Mouse (Mus musculus) forebrain, embryonic 12.5 days (tissue): ENCODE data around the gene Rnf20. TPM values are rescaled to one million over a fixed set of nuclear protein-coding genes. Genes with fewer than 3 reads are reported as not detected.

Source experiments
- ATAC-seq: fragments of 200-750 bp; cut with Nextera tagmentation; 2 replicates; pipeline ENCODE4 v1.8.0; 2017; ENCODE audit warnings: moderate TSS enrichment; ENCODE audit not compliant: low FRiP score
- H3K27ac ChIP-seq: fragments of 300-500 bp; sonication (generic); 2 replicates; pipeline ENCODE4 v1.5.1; 2016; ENCODE audit warnings: mild to moderate bottlenecking
- H3K27me3 ChIP-seq: fragments of 300-500 bp; sonication (generic); 2 replicates; pipeline ENCODE4 v1.6.1; 2016; ENCODE audit warnings: mild to moderate bottlenecking
- H3K36me3 ChIP-seq: fragments of 300-500 bp; sonication (generic); replicated peaks from 2 replicates; pipeline ENCODE4 v1.6.1; 2016; ENCODE audit warnings: mild to moderate bottlenecking
- H3K4me1 ChIP-seq: fragments of 300-500 bp; sonication (generic); 2 replicates; pipeline ENCODE4 v1.6.1; 2016
- H3K4me2 ChIP-seq: fragments of 300-500 bp; sonication (generic); 2 replicates; pipeline ENCODE4 v1.6.1; 2016; ENCODE audit warnings: mild to moderate bottlenecking, moderate library complexity
- H3K4me3 ChIP-seq: fragments of 300-500 bp; sonication (generic); replicated peaks from 2 replicates; pipeline ENCODE4 v1.5.1; 2016; ENCODE audit warnings: mild to moderate bottlenecking
- H3K9ac ChIP-seq: fragments of 300-500 bp; sonication (generic); 2 replicates; pipeline ENCODE4 v1.6.1; 2016; ENCODE audit warnings: mild to moderate bottlenecking
- H3K9me3 ChIP-seq: fragments of 300-500 bp; sonication (generic); 2 replicates; pipeline ENCODE4 v1.6.1; 2016
- WGBS: fragments of 180-500 bp; shearing (Covaris S2); methylation state at CpG from one replicate; pipeline ENCODE4 v1.1.7; 2016; 5-methylcytosine and 5-hydroxymethylcytosine counted together
- polyA plus RNA-seq: library from polyadenylated mRNA; unstranded; fragments of >200 nt; fragmentation: Nextera tagmentation; extraction: Ambion mirVana; gene quantifications from 2 replicates; pipeline ENCODE4 v1.2.1, GENCODE M21; 2016

Gene Rnf20
- polyA plus RNA-seq, 1 experiment from 2014 or later, result 68.2 TPM

DNA sequence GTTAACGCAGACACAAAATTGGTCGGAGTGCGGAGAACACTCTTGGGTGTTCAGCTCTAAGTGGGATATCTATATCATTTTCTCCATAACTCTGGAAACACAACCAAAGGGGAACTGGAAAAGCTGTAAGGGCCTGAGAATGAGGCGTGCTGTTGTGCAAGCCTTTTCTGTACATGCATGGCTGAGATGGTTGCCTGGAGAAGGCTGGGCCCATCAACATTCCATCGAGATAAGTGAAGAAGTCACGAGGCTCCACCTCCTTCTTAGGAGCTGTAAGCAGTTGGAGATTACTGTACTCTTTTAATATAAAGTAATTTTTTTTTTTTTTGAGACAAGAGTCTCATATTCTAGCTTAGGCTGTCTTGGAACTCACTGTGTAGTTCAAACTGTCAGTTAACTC, 44.3 kb downstream of the Rnf20 start:
- ATAC-seq, result no peak
- Histone ChIP-seq H3K36me3 (no peaks in the 10 kb centered on the region), H3K4me2 (no peak overlapping the region), H3K9me3 (no peaks in the 10 kb centered on the region), H3K27ac (no peak overlapping the region), H3K9ac (no peak overlapping the region), H3K4me3 (no peak overlapping the region), H3K27me3 (no peaks in the 10 kb centered on the region), H3K4me1 (no peaks in the 10 kb centered on the region)
- 88% methylated on average over 6 of the region's 6 CpGs for WGBS

DNA sequence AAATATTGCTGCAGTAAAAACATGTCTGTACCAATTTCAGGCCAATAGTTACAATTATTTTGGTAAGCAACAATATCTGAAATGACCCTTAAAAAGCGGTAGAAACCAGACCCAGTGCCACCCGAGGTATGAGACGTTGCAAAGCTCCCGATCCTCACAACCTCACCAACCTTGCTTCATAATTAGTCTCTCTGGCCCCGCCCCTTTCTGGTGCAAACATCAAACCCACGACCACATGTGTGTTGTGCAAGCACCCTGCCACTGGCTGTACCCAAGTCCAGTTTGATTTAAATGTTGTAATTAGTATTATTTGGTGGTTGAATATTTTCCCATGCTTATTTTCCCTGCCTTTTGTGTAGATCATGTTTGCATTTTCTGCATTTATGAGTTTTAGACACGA, 45.0 kb downstream of the Rnf20 start:
- Histone ChIP-seq H3K4me1 (no peaks in the 10 kb centered on the region), H3K4me2 (no peak overlapping the region), H3K9ac (no peak overlapping the region), H3K4me3 (no peak overlapping the region), H3K9me3 (no peaks in the 10 kb centered on the region), H3K27me3 (no peaks in the 10 kb centered on the region), H3K36me3 (no peaks in the 10 kb centered on the region), H3K27ac (no peak overlapping the region)
- 82% methylated on average over 7 of the region's 7 CpGs for WGBS
- no peak for ATAC-seq

DNA sequence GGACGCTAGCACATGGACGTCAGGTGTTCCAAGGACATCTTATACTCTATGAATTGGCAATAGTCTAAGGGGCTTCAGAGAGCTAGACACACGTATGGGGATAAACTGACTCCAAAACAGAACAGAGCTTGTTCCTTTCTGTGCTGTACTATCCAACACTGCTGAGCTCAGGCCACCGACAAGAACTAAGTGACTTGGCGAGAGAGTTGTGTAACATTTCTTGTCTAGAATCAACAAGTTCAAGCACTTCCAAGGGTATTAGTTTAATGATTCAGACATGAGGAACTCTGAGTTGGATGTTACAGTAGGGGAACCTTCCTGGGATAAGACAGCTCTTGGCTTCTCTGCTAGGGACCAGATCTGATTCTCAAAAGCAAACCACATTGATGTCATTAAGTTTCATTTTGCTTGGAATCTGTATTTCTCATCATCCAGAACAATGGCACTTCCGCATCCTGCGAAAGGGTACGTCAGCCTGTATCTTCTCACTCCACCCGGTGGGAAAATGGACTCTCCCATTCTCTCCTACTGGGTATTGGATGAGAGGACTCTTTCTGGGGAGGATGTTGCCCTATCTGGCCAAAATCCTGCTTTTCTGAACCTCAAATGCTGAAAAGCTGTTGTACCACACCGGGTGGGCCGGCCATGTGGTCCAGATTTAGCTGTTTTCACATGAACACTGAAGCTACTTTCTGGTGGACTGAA, 48.5 kb downstream of the Rnf20 start:
- H3K9me3 ChIP-seq, result no peaks in the 10 kb centered on the region
- H3K36me3 ChIP-seq, result no peaks in the 10 kb centered on the region
- H3K27me3 ChIP-seq, result no peaks in the 10 kb centered on the region
- no peak for ATAC-seq
- H3K4me2 ChIP-seq, result no peak overlapping the region
- 93% methylated on average over 11 of the region's 11 CpGs for WGBS
- H3K9ac ChIP-seq, result no peak overlapping the region
- H3K27ac ChIP-seq, result no peak overlapping the region
- H3K4me3 ChIP-seq, result no peak overlapping the region
- H3K4me1 ChIP-seq, result no peaks in the 10 kb centered on the region

DNA sequence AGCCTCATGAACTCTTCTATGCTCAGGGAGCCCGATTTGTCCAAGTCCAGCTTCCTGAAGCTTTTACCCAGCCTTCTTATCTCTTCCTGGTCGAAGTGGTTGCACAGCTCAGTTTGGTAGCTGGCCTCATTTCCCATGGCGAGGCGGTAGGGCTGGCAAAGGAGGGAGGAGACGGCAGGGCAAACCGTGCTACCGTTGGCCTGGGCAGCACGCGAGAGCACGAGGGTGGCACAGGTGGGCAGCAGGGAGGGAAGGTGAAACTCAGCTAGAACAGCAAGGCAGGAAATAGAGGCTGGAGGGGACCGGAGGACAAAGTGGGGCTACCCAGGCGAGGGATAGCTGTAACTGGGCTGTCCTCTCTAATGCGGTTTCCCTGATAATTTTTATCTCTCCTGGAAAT, 50.0 kb downstream of the Rnf20 start, which contains the start of gene Ppp3r2:
Gene Ppp3r2, minus strand, starts transcription at position 213 of the 400 bp plus-strand sequence.
- no peak within 1 kb of the TSS for H3K4me3 ChIP-seq
- no peak within 1 kb of the TSS for H3K27ac ChIP-seq
- H3K27me3 ChIP-seq, result no peaks in the 10 kb centered on the region
- H3K36me3 ChIP-seq, result no peaks in the 10 kb centered on the region
- H3K4me1 ChIP-seq, result no peaks in the 10 kb centered on the region
- no peaks in the 10 kb centered on the region for H3K9me3 ChIP-seq
- H3K4me2 ChIP-seq, result no peak within 1 kb of the TSS
- WGBS, result 91% methylated on average over 13 of the region's 13 CpGs
- H3K9ac ChIP-seq, result no peak within 1 kb of the TSS
- no peak for ATAC-seq

DNA sequence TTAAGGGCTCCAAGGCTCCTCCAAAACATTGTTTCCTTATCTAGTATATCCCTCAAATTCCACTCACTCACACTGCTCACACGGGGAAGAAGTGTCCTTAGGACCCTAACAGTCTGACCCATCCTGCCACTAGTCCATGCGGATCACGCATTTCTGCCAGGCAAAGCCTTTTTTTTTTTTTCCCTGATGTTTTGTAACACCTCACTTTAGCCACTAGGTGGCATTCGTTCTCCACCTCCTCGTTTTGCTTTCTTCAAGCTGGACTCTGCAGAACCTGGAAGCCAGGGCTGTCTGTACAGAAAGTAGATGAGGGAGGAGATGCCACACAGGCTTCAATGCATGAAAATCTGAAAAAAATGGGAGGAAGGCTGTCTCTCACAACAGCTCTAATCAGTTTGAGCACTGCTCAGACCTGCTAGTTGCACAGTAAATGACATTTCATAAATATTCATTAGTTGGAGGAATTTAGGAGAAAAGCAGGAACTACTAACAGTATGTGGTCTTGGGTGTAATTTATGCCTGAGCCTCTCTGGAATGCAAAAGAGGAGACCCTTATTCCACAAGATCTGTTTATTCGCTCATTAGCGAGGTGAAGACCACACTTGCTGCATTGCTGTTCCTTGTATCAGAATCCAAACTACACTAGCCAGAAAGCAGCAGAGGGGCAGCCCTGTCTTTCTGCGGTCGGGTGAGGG, 56.9 kb downstream of the Rnf20 start:
- no peaks in the 10 kb centered on the region for H3K9me3 ChIP-seq
- no peak overlapping the region for H3K4me2 ChIP-seq
- H3K9ac ChIP-seq, result 0 out of 2 replicates have a peak overlapping the region, but pooled peaks have one; percentile 21
- no peaks in the 10 kb centered on the region for H3K27me3 ChIP-seq
- H3K36me3 ChIP-seq, result no peaks in the 10 kb centered on the region
- 0 out of 2 replicates have a peak overlapping the region, but pooled peaks have one; percentile 10 for H3K27ac ChIP-seq
- peak; percentile 92 for ATAC-seq
- no peak overlapping the region for H3K4me3 ChIP-seq
- peaks cover 5% of the 10 kb centered on the region for H3K4me1 ChIP-seq
- WGBS, result 7% methylated on average over 9 of the region's 9 CpGs

DNA sequence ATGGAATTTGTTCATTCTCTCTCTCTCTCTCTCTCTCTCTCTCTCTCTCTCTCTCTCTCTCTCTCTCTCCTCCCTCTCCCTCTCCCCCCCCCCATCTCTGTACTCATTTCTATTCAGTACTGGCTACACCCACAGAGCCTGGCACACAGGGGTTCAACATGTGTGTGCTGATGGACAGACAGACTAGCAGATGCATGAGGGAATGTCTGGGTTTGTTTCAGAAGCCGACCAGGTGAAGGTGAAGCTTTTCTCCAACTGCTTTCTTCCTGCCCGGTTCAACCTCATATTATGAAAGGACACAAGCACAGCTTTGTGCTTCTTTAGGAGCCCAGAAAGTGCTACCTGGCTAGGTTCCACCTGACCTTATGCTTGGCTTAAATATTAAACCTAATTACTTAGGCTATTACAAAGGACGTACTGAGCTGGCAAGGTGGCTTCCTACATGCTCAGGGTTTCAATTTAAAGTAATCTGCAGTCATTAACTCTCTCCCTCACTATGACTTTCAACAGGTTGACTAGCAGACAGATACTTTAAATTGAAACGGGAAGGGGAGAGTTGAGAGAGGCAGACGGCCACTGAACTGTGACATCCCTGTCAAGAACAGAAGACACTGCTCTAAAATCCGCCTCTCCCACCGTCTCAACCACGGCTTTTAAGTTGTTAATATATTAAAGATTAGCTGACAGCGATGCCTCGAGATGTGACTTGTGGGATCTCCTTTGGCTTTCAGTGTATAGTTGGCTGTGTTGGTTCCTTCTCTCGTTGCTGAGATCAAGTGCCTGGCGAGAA, 59.8 kb downstream of the Rnf20 start:
- no peak overlapping the region for H3K9ac ChIP-seq
- no peaks in the 10 kb centered on the region for H3K9me3 ChIP-seq
- H3K4me2 ChIP-seq, result no peak overlapping the region
- H3K36me3 ChIP-seq, result no peaks in the 10 kb centered on the region
- no peaks in the 10 kb centered on the region for H3K27me3 ChIP-seq
- no peak overlapping the region for H3K27ac ChIP-seq
- no peak for ATAC-seq
- H3K4me1 ChIP-seq, result peaks cover 5% of the 10 kb centered on the region
- H3K4me3 ChIP-seq, result no peak overlapping the region
- WGBS, result 68% methylated on average over 12 of the region's 12 CpGs

Other genes with a start within 250 kb of the Rnf20 start
- not detected in 2 replicates for gene Acnat2, start 223.9 kb upstream of the Rnf20 start, polyA plus RNA-seq
- 0.45 TPM in 1 of 2 replicates, not detected in the other for gene Acnat1, start 158.1 kb upstream of the Rnf20 start, polyA plus RNA-seq
- gene Baat, start 125.4 kb upstream of the Rnf20 start, polyA plus RNA-seq, result 0.22 TPM in 1 of 2 replicates, not detected in the other
- gene Mrpl50, start 110.9 kb upstream of the Rnf20 start, polyA plus RNA-seq, result 89.0 and 90.7 TPM in 2 replicates
- gene Zfp189, start 110.8 kb upstream of the Rnf20 start, polyA plus RNA-seq, result 12.5 and 13.0 TPM in 2 replicates
- 0.32 TPM in 1 of 2 replicates, not detected in the other for gene Aldob, start 82.5 kb upstream of the Rnf20 start, polyA plus RNA-seq
- 21.7 TPM in 2 replicates for gene Tmem246, start 34.1 kb upstream of the Rnf20 start, polyA plus RNA-seq
- gene Ppp3r2, start 50.0 kb downstream of the Rnf20 start, polyA plus RNA-seq, result not detected in 2 replicates
- gene Grin3a, start 213.7 kb downstream of the Rnf20 start, polyA plus RNA-seq, result 1.7 and 2.0 TPM in 2 replicates